Mouse (Mus musculus): ENCODE measurements at regions not wholly inside any gene's neighbourhood (a gene's known extent, or its start where the extent isn't known, plus 50 kb on each side); places are given as distances from the start of the nearest gene placed in this dataset.

DNA sequence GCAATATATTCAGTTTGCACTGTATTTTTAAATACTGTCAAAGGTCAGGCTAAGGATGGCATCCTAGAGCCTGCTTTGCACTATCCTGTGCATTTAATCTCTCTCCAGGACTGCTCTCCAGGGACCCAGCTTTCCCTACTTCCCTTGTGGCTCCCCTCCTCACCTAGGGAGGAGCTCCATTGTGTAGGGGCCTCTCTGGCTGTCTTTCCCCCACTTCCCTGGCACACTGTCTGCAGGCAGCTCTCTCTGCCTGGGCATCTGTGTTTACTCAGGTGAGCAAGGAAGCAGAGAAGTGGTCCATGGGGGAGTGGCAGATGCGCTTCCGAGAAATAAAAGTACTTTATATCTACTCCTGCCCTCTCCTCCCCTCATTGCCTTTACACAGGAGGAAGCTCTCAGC is 218.0 kb upstream of the Cxcr4 start:
- ATAC-seq (replicated peaks; ENCODE audit: low FRiP score, low read depth), result no peak
- H3K9ac ChIP-seq (ENCODE audit: low read depth, low read length), result no peak overlapping the region
- no peak for TF ChIP-seq CTCF (IDR thresholded peaks at IDR 0.05; ENCODE audit: low read depth)
- H3K4me2 ChIP-seq (ENCODE audit: low read length), result no peak overlapping the region
- peak; percentile 21 for DNase-seq (ENCODE audit: low spot score)
- no peaks in the 10 kb centered on the region for H3K4me1 ChIP-seq (replicated peaks; ENCODE audit: insufficient read depth, low read length)
- WGBS, result 40% methylated on average over 2 of the region's 2 CpGs
- H3K4me3 ChIP-seq (replicated peaks; ENCODE audit: low read depth, low read length), result no peak overlapping the region
- H3K9me3 ChIP-seq (replicated peaks; ENCODE audit: low read length), result no peaks in the 10 kb centered on the region
- no peak overlapping the region for H3K27ac ChIP-seq
- no peaks in the 10 kb centered on the region for H3K36me3 ChIP-seq (ENCODE audit: insufficient read depth, low read length)
- no peaks in the 10 kb centered on the region for H3K27me3 ChIP-seq (ENCODE audit: insufficient read depth, low read length)

DNA sequence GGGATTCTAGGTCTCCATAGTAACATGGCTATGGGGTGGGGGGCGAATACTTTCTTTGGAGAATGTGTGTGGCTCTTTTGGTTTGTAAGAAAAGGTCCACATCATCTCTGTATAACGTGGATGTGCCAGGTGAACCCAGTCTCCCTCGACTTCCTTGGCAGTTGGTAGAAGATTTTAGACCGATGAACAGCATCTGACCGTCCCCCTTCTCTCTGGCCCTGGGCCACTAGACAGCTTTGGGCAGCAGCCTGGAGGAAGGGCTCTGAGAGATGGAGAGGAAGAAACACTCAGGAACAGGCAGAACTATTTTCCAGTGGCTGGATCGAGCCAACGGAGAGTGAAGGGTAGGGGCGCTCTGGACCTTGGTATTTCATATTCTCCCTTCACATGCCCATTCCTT is 217.5 kb upstream of the Cxcr4 start:
- Histone ChIP-seq H3K9me3 (replicated peaks; ENCODE audit: low read length) (no peaks in the 10 kb centered on the region), H3K27me3 (ENCODE audit: insufficient read depth, low read length) (no peaks in the 10 kb centered on the region), H3K4me2 (ENCODE audit: low read length) (no peak overlapping the region), H3K9ac (ENCODE audit: low read depth, low read length) (no peak overlapping the region), H3K4me1 (replicated peaks; ENCODE audit: insufficient read depth, low read length) (no peaks in the 10 kb centered on the region), H3K27ac (no peak overlapping the region), H3K4me3 (replicated peaks; ENCODE audit: low read depth, low read length) (no peak overlapping the region), H3K36me3 (ENCODE audit: insufficient read depth, low read length) (no peaks in the 10 kb centered on the region)
- TF ChIP-seq CTCF (IDR thresholded peaks at IDR 0.05; ENCODE audit: low read depth), result no peak
- 86% methylated on average over 8 of the region's 8 CpGs for WGBS
- ATAC-seq (replicated peaks; ENCODE audit: low FRiP score, low read depth) (no peak), DNase-seq (ENCODE audit: low spot score) (no peak)

DNA sequence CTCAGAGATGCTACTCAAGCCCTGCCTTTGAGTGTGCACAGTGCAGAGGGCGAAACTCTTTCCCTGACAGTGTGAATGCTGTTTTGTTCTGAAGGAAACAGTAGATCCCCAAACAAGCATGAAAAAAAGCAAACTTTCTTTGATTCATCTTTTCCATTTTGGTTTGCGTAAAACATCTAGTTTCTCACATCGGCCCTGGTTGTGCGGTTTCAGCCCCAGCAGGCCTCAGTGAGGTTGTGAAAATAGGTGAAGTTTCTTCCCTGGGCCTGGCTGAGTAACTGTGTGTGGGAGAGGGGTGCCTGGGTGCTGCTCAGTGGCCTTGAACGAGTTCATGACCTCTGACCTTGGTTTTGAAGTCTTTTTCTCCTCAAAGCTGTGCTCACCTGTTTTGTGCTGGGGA is 216.5 kb upstream of the Cxcr4 start:
- H3K9me3 ChIP-seq (replicated peaks; ENCODE audit: low read length), result no peaks in the 10 kb centered on the region
- no peak for TF ChIP-seq CTCF (IDR thresholded peaks at IDR 0.05; ENCODE audit: low read depth)
- no peak for ATAC-seq (replicated peaks; ENCODE audit: low FRiP score, low read depth)
- no peaks in the 10 kb centered on the region for H3K36me3 ChIP-seq (ENCODE audit: insufficient read depth, low read length)
- H3K27me3 ChIP-seq (ENCODE audit: insufficient read depth, low read length), result no peaks in the 10 kb centered on the region
- no peaks in the 10 kb centered on the region for H3K4me1 ChIP-seq (replicated peaks; ENCODE audit: insufficient read depth, low read length)
- H3K9ac ChIP-seq (ENCODE audit: low read depth, low read length), result no peak overlapping the region
- H3K27ac ChIP-seq, result no peak overlapping the region
- H3K4me2 ChIP-seq (ENCODE audit: low read length), result no peak overlapping the region
- H3K4me3 ChIP-seq (replicated peaks; ENCODE audit: low read depth, low read length), result no peak overlapping the region
- WGBS, result 71% methylated on average over 5 of the region's 5 CpGs
- no peak for DNase-seq (ENCODE audit: low spot score)

DNA sequence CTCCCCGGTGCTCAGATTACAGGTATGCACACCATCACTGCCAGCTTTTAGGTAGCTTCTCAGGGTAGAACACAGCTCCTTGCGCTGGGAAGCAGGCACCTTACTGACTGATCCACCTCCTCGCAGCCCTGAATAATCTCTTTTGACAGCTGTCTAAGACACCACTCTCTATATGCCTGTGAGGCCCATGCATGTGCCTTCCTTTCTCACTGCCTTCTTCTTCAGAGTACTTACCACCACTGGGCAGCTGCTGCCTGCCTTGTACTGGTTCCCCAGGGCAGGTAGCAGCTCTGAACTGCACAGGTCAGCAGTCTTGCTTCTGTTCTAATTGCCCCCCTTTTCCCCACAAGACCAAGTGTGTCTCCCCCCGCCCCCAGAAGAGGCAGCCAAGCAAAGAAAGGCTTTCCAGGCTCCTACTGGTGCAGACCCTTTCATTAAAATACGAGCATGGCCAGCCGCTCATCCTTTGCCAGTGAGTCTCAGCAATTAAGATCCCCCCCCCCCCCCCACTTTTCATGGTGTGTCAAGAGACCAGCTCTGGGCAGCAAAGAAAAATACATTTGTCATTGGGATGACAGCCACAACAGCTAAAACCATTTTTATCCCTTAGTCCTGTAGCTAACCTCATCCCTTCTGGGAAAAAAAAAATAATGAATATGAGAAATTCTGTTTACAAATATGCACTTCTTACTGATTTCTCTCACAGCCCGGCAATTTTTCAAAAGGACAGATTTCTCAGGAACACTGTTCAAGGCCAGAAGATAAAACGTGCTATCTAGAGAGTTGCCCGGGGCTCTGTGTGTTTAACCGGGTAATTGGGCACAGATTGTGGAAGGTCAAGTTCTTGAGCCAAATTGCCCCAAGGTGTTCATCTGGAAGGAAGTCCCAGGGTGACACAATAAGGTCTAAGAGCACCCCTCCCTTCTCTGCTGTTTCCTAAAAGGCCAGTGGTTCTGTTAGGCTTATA is 213.9 kb upstream of the Cxcr4 start:
- Histone ChIP-seq H3K4me3 (replicated peaks; ENCODE audit: low read depth, low read length) (no peak overlapping the region), H3K27me3 (ENCODE audit: insufficient read depth, low read length) (no peaks in the 10 kb centered on the region), H3K9ac (ENCODE audit: low read depth, low read length) (no peak overlapping the region), H3K27ac (no peak overlapping the region), H3K4me2 (ENCODE audit: low read length) (no peak overlapping the region), H3K4me1 (replicated peaks; ENCODE audit: insufficient read depth, low read length) (no peaks in the 10 kb centered on the region), H3K9me3 (replicated peaks; ENCODE audit: low read length) (no peaks in the 10 kb centered on the region), H3K36me3 (ENCODE audit: insufficient read depth, low read length) (no peaks in the 10 kb centered on the region)
- ATAC-seq (replicated peaks; ENCODE audit: low FRiP score, low read depth) (no peak), DNase-seq (ENCODE audit: low spot score) (no peak)
- 35% methylated on average over 10 of the region's 10 CpGs for WGBS
- no peak for TF ChIP-seq CTCF (IDR thresholded peaks at IDR 0.05; ENCODE audit: low read depth)

DNA sequence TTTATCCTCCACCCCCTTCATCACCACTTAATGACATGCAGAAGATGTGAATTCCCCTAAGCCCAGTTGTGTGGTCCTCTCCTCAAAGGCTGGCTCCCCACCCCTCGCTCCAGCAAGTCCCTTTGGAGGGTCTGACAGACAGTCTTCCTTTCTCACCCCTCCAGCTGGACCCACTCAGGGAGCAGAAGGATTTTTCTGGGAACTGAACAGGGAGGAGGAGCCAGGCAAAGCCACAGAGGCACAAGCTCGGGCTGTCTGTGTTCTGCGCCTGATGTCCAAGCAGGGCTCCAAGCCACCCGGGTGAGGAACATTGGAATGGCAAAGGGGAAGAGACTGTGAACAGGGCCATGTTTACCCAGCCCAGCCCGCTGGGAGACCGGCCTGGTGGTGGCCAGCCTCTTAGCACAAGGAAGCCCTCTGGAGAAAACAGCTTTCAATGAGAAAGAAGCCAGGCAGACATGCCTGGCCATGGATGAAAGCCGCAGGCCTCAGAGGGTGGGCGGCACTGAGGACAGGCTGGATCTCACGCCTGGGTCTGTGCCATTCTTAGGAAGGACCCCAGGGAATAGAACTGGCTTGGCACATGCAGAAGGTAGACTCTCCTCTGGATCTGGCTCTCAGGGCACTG is 211.5 kb upstream of the Cxcr4 start:
- Histone ChIP-seq H3K9ac (ENCODE audit: low read depth, low read length) (0 out of 2 replicates have a peak overlapping the region, but pooled peaks have one; percentile 18), H3K4me2 (ENCODE audit: low read length) (no peak overlapping the region), H3K27me3 (ENCODE audit: insufficient read depth, low read length) (no peaks in the 10 kb centered on the region), H3K4me1 (replicated peaks; ENCODE audit: insufficient read depth, low read length) (no peaks in the 10 kb centered on the region), H3K9me3 (replicated peaks; ENCODE audit: low read length) (no peaks in the 10 kb centered on the region), H3K4me3 (replicated peaks; ENCODE audit: low read depth, low read length) (no peak overlapping the region), H3K27ac (peak overlapping the region; percentile 47; the same call in 1 of the 2 replicates), H3K36me3 (ENCODE audit: insufficient read depth, low read length) (no peaks in the 10 kb centered on the region)
- ATAC-seq (replicated peaks; ENCODE audit: low FRiP score, low read depth) (peak; percentile 80), DNase-seq (ENCODE audit: low spot score) (peak; percentile 85)
- WGBS, result 42% methylated on average over 9 of the region's 9 CpGs
- no peak for TF ChIP-seq CTCF (IDR thresholded peaks at IDR 0.05; ENCODE audit: low read depth)

DNA sequence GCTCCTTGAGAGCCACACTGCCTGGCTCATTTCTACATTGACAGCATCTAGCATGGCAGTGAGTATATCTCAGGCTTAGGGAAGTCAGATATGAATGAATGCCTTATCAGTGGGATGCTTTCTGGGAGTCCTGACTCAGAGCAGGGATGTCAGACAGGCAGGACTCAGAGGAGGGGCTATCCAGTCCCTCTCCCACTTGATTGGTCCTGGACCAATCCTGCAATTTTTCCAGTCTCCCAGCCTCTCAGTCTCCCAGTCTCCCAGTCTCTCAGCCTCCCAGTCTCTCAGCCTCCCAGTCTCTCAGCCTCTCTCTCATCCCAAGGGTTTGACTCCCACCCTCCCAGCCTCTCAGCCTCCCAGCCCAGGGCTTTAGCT is 211.0 kb upstream of the Cxcr4 start:
- no peak overlapping the region for H3K27ac ChIP-seq
- TF ChIP-seq CTCF (IDR thresholded peaks at IDR 0.05; ENCODE audit: low read depth), result no peak
- H3K27me3 ChIP-seq (ENCODE audit: insufficient read depth, low read length), result no peaks in the 10 kb centered on the region
- ATAC-seq (replicated peaks; ENCODE audit: low FRiP score, low read depth), result no peak
- H3K4me3 ChIP-seq (replicated peaks; ENCODE audit: low read depth, low read length), result no peak overlapping the region
- no peaks in the 10 kb centered on the region for H3K36me3 ChIP-seq (ENCODE audit: insufficient read depth, low read length)
- H3K4me2 ChIP-seq (ENCODE audit: low read length), result no peak overlapping the region
- DNase-seq (ENCODE audit: low spot score), result no peak
- H3K9me3 ChIP-seq (replicated peaks; ENCODE audit: low read length), result no peaks in the 10 kb centered on the region
- no peaks in the 10 kb centered on the region for H3K4me1 ChIP-seq (replicated peaks; ENCODE audit: insufficient read depth, low read length)
- H3K9ac ChIP-seq (ENCODE audit: low read depth, low read length), result no peak overlapping the region
